Mouse (Mus musculus) layer of hippocampus, postnatal 25 days (tissue): ENCODE measurements at regions not wholly inside any gene's neighbourhood (a gene's known extent, or its start where the extent isn't known, plus 50 kb on each side); places are given as distances from the start of the nearest gene placed in this dataset.

Experiments used
- DNase-seq, 2 experiments: peaks; one replicate each; pipeline ENCODE4 v3.0.0; 2022; ENCODE audit warnings: mixed read lengths in 2 of 2, low spot score in 1 of 2; ENCODE audit errors: extremely low spot score in 1 of 2

DNA sequence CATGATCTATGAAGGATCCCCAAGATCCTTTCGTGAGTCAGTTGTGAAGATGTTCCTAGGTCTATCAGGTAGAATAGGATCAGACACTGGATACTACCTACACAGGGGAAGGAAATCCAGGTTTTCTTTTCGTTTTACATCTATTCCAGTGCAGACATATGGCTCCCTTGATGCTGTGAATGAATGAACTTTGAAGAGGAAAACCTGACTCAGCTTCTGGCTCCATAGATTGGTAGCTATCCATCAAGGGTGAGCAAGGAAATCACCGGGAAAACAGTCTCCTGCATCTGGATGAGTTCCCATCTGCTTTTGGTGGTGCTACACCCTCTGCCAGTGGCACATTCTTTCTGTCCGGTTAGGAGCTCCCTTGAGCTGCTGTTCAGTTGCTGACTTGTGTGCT is 687.8 kb downstream of the Hs3st4 start:
- DNase-seq, result no peak

DNA sequence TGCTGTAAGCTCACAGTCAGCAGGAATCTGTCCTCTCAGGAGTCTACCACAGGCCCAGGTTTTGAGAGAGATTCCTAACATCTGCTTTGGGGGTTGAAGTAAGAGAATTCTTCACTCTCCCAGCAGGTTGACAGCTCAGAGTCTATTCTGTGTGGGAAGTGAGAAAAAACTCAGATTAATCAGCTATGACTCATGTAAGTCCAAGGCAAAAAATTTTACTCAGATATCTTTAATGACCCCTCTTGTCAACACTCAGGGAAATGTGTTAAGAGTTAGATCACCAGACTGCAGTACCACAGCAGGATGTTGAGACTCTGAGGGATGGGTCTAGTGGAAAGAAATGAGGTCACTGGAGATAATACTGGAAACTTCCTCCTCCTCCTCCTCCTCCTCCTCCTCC is 688.4 kb downstream of the Hs3st4 start:
- DNase-seq, result no peak

DNA sequence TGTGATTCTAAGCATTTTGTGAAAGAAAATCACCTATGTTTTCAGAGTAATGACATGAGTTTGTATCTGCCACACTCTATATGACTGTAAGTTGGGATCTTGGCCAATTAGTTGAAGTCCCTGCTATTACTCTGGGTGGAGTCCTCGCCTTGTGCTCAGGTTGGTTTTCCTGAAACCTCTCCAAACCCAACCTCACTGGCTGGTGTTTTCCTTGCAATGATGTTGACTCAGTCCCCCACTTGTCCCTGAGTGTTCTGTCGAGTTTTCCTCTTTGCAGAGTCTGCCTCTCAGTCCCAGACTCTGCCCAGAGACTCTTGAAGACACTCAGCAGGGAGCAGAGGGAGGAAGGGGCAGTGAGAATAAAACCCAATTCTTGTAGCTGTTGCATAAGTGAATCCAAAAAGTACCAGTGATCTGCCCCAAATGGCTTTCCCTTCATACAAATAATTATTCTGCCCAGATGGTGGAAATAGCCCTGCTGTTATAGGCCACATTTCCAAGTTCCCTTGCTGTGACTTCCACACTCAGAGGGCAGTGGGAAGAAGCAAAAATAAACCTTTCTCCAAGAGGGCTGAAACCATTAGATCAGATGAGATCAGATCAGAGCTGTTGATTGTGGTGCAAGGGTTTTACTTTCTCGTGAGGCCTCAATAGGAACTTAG is 694.3 kb downstream of the Hs3st4 start:
- no peak for DNase-seq

DNA sequence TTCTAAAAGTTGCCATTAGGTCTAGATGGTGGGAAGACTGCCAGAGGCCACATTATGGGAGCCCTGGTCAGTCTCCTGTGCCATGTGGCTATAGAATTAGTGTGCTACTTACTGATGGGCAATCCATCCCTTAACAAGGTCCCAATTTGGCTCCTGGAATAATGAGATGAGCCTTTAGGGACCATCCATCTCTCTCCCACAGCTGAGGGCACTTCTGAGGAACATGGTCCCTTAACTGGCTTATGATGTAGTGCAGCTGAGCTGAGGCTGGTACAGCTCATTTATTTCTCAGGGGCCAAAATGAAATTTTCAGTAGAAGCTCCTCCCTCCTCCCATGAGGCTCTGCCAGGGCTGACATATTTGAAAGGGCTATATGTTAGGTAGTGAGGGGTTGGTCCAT is 697.9 kb downstream of the Hs3st4 start:
- DNase-seq, result no peak

DNA sequence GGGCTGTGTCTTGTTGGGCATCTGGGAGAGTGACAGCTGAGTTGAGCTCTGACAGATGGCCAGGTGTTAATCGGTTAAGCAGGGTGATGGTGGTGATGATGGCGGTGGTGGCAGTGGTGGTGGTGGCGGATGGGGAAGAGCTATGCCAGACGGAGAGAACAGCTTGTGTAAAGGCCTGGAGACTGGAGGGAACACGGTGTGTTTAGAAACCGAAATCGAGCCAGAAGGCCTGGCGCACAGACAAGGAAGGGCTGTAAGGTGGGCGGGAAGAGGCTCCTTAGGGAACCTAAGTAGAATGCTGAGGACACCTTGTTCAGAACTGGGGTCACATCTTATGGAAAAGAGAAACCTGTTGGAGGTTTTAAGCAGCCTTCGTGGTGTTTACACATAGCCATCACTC is 698.5 kb downstream of the Hs3st4 start:
- DNase-seq, result peak; percentile 53 to 59

DNA sequence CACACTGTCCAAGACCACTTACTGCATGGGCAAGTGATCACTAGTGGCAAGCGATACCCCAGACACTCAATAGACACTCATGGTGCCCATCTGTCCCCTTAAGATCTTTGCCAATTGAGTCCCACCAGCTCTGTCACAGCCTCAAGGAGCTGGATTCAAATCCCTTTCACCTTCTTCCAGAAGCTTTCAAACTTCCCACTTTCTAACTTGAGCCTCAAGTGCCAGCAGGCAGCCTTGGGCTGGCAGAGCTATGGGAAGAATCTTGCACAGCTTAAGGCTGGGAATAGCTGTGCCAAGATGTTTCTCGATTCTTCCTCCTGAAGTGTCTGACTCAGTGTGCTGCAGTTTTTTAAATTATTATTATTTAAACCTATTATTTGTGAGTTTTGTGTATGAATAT is 699.2 kb downstream of the Hs3st4 start:
- DNase-seq, result no peak

DNA sequence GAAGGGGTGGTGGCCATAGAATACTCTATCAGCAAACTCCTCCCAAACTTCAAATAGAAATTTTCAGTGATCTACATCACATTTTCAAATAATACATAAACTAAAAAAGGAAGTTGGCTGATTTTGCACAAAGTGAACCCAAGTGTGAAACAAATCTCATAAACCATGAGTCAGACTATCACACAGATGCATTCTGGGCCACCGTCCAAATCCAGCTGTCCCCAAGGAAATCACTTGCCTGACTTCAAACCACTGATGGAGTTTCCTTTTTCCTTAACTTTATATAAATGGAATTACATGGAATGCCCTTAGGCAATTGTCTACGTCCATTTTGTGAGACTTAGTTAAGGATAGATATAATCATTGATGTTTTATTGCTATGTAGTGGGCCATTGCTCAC is 702.8 kb downstream of the Hs3st4 start:
- no peak for DNase-seq

DNA sequence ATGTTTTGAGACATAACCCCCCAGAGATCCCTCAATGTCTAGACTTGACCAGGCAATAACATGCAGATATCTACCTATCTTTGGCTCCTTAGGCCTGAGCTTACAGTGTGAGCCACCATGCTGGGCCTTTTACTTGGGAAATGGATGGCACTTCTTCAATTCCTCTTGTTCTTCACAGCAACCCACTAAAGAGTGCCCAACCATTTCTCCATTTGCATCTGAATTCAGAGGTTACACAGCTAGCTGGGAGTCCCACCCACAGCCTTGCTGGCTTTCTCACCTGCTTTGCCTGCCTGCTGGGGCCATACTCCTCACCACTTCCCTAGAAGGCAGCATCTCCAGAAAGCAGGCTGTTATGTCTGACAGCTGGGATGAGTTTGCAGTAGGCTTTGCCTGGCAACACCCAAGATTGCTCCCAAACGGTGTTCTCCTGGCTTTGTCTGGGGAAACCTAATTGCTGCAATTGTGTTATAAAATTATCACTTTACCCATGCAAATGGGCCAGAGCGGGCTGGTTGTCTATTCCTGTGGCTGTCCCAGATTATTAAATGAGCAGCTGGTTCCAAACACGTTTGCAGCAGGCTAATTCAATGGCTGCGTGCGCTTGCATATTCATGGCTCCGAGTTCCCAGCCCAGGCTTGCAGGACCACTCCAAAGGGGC is 721.6 kb downstream of the Hs3st4 start:
- no peak for DNase-seq

DNA sequence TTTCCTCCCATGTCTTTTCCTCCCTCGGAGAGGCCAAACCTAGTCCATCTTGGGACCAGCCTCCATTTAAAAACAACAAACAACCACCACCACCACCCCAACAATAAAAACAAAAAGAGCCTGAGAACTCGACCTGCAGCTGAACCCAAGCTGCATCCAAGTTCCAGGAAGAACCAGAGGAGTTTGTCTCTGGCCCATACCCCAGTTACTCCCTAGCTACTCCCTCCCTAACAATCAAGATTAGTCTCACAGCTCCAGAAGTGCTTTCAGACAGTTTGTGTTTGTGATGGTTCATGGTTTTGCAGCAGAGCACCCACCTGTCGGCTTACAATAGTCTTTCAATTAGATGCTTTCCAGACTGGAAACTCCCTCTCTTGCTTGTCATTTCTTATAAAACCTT is 724.5 kb downstream of the Hs3st4 start:
- no peak for DNase-seq

DNA sequence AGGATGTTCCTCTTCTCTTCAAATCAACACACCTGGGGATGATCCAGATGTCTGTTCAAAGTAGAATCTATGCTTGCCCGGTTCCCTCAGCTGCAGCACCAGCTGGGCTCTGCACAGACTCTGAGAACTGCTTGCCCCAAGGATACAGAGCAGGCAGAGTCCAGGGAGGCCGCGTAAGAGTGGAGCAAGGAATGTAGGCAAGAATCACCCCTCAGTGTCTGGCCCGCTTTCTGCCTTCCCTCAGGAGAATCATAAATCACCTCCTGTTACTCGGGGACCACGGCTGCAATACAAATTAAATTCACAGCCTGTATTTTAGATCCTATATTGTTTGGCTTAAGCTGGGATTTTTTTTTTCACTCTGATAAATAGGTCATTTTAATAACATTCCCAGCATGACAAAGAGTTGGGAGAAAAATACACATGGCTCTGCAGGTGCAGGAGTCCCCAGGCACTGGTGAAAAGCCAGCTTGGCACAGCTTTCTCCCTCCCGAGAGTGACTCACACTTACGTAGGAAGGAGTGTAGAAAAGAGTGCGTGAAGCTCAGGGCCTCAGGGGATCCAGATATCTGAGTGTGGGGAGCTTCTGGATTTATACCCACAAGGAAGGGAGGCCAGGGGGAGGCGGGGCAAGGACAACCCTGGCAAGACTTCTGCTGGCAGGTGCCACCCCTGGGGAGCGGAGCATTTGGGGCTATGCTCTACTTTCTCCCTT is 726.3 kb downstream of the Hs3st4 start:
- peak in 1 of 2 experiments; percentile 15 for DNase-seq

DNA sequence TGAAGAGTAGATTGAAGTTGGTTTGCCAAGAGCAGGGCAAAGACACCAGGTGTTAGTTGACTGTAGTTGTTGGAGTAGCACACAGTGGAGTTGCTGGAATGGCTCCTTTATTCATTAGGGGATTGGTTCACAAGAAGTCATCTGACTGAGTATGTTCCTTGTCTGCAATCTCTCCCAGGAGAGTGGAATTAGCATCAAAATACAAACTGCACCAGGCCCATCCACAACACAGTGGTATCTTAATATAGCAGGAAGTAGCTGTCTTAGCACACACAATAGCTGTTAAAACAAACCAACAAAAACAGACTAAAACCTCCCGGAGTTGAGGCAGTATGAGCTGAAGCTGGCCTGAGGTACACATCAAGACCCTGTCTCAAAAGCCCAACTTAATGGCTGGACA is 723.5 kb upstream of the Kdm8 start:
- no peak for DNase-seq

DNA sequence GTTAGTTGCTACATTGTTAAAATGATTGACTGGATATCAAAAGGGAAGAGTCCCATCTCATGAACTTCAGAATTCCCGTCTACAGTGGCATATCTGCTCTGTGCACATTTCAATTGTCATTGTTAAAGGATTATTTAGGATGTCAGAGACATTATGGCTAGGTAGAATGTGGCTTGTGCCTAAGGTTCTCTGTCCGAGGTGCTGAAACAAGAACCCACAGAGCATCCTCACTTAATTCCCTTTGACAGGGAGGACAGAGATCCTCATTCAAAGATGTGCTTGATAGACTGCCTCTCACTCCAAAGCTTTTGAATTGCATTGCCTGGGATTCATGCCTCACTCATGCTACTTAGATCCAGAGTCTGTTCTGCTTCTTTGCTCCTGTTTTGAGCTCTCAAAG is 702.4 kb upstream of the Kdm8 start:
- no peak for DNase-seq

DNA sequence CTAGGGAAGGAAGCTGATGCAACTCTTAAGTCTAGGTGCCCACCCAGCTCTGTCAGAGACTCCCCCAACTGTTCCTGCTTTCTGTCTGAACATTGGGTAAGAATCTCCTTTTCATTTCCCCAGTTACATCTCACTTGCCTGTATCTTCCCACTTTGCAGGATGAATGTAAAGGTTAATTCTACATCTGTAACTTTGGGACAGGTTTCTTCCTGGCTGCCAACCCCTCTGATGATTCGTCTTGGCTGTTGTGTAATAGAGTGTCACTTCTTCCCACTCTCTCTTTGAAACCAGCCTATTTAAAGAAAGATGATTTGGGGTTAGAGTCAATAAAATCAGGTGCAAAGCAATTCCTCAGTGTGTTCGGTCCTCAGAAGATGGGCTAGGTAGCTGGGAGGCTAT is 698.2 kb upstream of the Kdm8 start:
- no peak for DNase-seq

DNA sequence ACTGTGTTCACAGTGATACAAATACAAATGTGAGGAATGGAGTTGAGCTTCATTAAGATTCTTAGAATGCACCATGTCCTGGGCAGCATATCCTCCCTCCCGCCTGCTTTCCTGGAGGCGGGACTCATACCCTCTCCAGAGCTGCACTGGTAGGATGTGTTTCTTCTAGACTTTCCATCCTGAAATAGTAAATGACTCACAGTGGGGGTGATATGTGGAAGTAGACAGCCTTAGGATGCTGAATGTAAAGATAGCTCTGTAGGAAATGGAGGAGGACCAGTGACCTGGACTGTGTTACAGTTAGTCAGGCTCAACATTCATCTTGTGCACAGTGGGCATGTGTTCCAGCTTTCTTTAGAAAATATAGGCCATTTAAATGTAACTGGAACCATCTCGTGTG is 696.1 kb upstream of the Kdm8 start:
- no peak for DNase-seq

DNA sequence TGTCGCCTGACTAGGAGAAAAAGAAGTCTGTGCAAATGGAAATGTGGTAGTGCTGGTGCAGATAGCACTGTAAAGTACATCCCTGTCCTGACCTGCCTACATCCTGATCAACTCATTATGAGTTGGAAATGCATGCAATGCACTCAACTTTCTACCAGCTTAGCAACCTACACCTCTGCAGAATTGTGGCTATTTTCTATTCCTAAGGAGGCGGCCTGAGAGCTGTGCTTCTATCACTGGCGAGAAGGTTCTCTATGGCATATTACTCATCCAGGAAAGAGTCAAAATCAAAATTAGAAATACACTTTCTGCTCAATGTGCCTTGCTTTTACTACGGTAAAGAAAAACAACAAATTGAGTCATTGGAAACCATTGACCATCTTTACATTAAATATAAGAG is 685.4 kb upstream of the Kdm8 start:
- no peak for DNase-seq

DNA sequence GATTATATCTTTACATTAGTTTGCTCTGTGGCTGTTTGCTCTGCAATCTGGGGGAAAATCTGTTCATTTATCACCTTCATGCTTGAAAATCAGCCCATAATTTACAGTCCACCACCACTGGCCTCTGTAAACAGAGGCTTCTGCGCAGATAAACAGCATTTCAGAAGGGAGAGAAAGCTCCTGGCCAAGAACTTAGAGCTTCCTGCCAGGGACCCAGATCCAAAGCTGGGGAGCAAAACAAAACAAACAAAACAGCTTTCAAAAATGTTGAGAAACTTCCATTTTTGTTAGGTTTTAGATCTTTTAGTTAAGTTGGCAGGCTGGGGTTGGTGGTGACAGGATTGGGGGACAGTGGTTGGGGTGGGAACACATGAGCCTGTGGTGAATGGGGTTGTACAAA is 666.7 kb upstream of the Kdm8 start:
- DNase-seq, result no peak

DNA sequence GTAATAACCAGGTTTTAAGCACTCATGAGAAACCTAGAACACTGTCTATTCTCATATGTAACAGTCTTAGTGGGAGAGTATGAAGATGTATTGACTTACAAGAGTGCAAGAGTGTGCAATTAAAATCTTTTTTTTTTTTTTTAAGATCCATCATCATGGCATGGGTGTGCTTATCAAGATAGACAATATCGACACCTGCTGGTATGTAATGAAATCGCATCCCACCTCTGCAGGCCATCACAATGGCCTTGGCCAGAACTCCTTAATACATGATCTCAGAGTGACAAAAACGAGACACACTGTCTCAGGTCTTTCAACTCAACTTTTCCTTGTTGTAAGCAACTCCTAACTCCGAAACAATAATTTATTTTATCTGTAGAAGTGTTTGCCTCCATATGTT is 661.7 kb upstream of the Kdm8 start:
- peak in 1 of 2 experiments; percentile 39 for DNase-seq

DNA sequence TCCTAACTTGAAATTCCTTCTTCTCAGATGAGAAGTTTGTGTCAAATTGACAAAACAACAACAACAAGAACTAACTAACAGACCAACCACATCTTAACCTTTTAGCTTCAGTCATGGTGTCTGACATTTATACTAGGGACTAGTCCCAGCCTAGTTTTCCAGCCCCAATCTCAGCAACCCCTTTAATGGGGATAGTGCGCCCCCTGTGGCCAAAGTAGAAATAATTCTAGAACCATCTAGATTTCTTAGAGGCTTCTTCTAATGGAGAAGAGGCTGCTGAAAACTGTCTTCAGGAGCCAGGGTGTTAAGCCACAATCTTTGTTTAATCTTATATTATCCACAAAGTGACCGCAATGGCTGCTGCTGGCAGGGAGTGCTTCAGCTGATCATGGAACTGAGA is 659.5 kb upstream of the Kdm8 start:
- no peak for DNase-seq

DNA sequence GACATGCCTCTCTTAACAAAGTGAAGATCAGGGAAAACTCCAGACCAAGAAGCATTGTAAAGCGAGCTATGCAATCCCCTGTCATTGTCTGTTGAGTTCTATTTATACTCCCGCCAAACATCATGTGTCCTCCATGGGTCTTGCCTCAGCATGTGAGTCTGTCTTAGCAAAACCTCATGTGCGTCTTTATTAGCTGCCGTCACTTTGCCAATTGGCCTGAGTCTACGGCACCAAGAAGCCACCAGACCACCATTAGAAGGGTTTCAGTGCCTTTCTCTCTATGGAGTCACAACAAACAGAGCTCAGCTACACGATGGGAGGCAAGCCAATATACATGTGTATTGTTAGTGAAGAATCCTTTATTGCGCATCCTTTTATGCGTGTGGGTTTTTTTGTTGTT is 658.6 kb upstream of the Kdm8 start:
- DNase-seq, result no peak

DNA sequence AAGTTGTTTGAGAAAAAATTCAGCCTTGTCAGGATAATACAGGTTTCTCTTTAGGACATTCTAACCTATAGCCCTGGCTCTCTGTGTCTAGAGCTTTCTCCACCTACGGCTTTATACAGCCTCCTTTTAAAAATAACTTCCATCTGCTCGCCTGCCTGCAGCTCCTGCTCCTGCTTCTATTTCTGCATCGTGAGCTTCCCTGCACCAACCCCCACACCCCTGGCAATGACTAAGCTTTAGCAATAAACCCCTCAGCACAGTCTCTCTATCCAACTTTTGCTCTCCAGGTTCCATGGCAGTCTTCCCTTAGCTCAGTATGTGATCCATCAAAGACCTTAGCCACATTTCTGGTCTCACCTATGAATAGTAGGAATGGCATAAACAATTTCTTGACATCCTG is 655.7 kb upstream of the Kdm8 start:
- DNase-seq, result peak; percentile 19 to 22

DNA sequence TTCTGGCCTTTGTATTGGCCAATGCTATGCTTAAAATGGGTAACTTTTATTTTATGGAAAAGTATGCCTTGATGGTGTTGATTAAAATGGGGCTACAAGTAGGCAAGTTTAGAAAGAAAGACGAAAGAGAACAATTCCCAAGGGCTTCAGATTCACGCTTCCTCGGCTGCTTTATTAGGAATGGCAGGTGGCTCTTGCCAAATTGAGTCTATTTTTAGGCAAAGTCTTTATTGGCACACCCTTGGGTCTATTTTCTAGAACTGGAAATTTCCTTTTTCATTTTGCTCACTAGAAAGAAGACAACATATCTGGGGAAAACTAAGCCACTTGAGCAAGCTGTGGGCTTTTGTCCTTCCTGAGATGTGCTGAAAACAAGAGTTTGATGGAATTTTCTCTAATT is 641.4 kb upstream of the Kdm8 start:
- DNase-seq, result no peak

DNA sequence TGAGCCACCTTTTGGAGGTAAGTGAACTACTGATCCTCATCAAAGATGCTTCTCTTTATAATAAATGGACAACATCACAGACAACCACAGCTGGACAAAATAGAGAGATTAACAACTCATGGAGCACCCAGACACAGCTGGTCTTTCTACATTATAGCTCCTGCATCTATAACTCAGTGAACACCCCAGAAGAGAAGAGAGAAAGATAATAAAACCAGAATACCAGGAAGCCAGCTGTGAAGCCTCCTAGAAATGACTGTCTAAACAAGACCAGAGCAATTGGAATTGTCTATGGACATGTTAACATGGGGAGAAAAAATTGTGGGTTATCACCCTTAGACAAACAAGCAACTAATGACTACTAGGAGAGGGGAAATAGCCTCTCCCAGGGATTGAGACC is 609.8 kb upstream of the Kdm8 start:
- DNase-seq, result no peak
